Comparison of ENCODE assay signal across 8 mouse cellular contexts in the genomic region with DNA sequence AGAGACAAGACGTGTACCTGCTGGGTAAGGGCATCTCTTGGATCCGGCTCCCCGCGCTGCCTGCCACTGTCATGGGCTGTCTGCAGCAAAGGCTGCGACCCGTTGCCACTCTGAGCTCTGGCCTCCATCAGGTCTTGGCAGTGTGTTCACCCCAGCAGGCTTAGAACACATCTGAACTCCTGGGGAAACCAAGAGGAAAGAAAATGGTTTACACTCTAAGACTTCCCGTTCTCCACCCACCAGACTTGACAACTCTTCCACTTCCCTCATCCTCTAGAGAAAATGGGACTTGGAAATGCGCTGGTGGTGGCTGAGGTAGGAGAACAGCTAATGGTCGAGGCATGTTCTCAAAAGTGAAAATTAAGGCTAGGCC. TPM values are rescaled to one million over a fixed set of nuclear protein-coding genes. Genes with fewer than 3 reads are reported as not detected.
A peak's percentile ranks its signal among the peaks of the same experiment; 100 is the strongest.
DNase-seq lines count a peak whose midpoint lies in the region; ATAC-seq lines count a peak whose summit lies in the region.

No protein-coding gene starts in this region.

- H3K36me3 ChIP-seq in neural tube, embryonic 11.5 days (ENCODE audit: control insufficient read depth, insufficient read depth, low read length) = no peaks in the 10 kb centered on the region
- H3K36me3 ChIP-seq in kidney, embryonic 16.5 days (ENCODE audit: insufficient read depth, low read length) = peaks cover 9% of the 10 kb centered on the region; the same call in 1 of the 2 replicates

- H3K9me3 ChIP-seq in neural tube, embryonic 11.5 days (ENCODE audit: control insufficient read depth, low read length) = no peaks in the 10 kb centered on the region
- no peaks in the 10 kb centered on the region for H3K9me3 ChIP-seq in kidney, embryonic 16.5 days (ENCODE audit: low read length)

- no peak for ATAC-seq in neural tube, embryonic 11.5 days (ENCODE audit: insufficient read depth, low FRiP score, low TSS enrichment)
- ATAC-seq in kidney, embryonic 16.5 days (ENCODE audit: low FRiP score, low TSS enrichment) = no peak
- ATAC-seq in monocyte, adult 5-6 weeks (replicated peaks; ENCODE audit: insufficient number of reproducible peaks, low FRiP score, low TSS enrichment, poor library complexity, severe bottlenecking) = no peak
- no peak for ATAC-seq in CD4-positive, CD25-positive, alpha-beta regulatory T cell, adult 4 months

- no peak overlapping the region for H3K27ac ChIP-seq in neural tube, embryonic 11.5 days (ENCODE audit: low read depth, low read length)
- peak overlapping the region; percentile 29; the same call in 1 of the 2 replicates for H3K27ac ChIP-seq in kidney, embryonic 16.5 days (ENCODE audit: low read length)

- no peaks in the 10 kb centered on the region for H3K27me3 ChIP-seq in neural tube, embryonic 11.5 days (ENCODE audit: control insufficient read depth, insufficient read depth, low read length)
- H3K27me3 ChIP-seq in kidney, embryonic 16.5 days (ENCODE audit: insufficient read depth, low read length) = no peaks in the 10 kb centered on the region

- peak overlapping the region; percentile 92 for H3K4me2 ChIP-seq in neural tube, embryonic 11.5 days (ENCODE audit: low read depth)
- peak overlapping the region; percentile 71 for H3K4me2 ChIP-seq in kidney, embryonic 16.5 days (replicated peaks; ENCODE audit: low read depth, low read length)

- H3K9ac ChIP-seq in neural tube, embryonic 11.5 days (ENCODE audit: low read length) = peak overlapping the region; percentile 29
- peak overlapping the region; percentile 99 for H3K9ac ChIP-seq in kidney, embryonic 16.5 days (replicated peaks; ENCODE audit: low read length)

- H3K4me3 ChIP-seq in neural tube, embryonic 11.5 days (ENCODE audit: low read depth, low read length) = peak overlapping the region; percentile 64
- H3K4me3 ChIP-seq in kidney, embryonic 16.5 days (ENCODE audit: low read length) = peak overlapping the region; percentile 94

- H3K4me1 ChIP-seq in neural tube, embryonic 11.5 days (ENCODE audit: control insufficient read depth, insufficient read depth, low read length) = peaks cover 16% of the 10 kb centered on the region
- H3K4me1 ChIP-seq in kidney, embryonic 16.5 days (ENCODE audit: insufficient read depth, low read length) = peaks cover 31% of the 10 kb centered on the region

- no peak for DNase-seq in neural tube, embryonic 11.5 days (ENCODE audit: low spot score)
- no peak for DNase-seq in neural tube, embryonic 10.5 days (ENCODE audit: extremely low spot score, low spot score)
- DNase-seq in embryo, embryonic 11 days = peak; percentile 42
- DNase-seq in frontal cortex, postnatal 14 days (ENCODE audit: low spot score in 2 of 2) = peak; percentile 23 to 30
- DNase-seq in lung, postnatal 36 days = peak; percentile 25

- WGBS in neural tube, embryonic 11.5 days = 15% methylated on average over 9 of the region's 9 CpGs
- 8% methylated on average over 9 of the region's 9 CpGs for WGBS in kidney, embryonic 16.5 days

RNA-seq across cellular contexts. Expression of gene Spry2, which starts 3.0 kb away (rescaled TPM):
- polyA plus RNA-seq in neural tube, embryonic 11.5 days (2014; fragmentation: Nextera tagmentation; extraction: Ambion mirVana) = 26.4 and 30.1 TPM in 2 replicates
- 40.1 and 49.0 TPM in 2 replicates for polyA plus RNA-seq in kidney, embryonic 16.5 days (2015; fragmentation: Nextera tagmentation; extraction: Ambion mirVana)
- 81.2 to 123 TPM (median 94.5 TPM) in 3 replicates for total RNA-seq in monocyte, adult 5-6 weeks (2017)
- under 1 TPM in 1 of 2 experiments, not detected in 1; 0.29 TPM for polyA plus RNA-seq in CD4-positive, CD25-positive, alpha-beta regulatory T cell, adult 4 months (2017; shearing (Covaris generic))

Comparison
In these comparisons a context has a peak if more than half of its experiments do, and no peak if none do; other contexts are left out.
1. DNase-seq: peak in embryo, embryonic 11 days (single experiment), frontal cortex, postnatal 14 days (2 of 2) and lung, postnatal 36 days (single experiment); none in neural tube, embryonic 11.5 days (single experiment) and neural tube, embryonic 10.5 days (single experiment).
2. RNA of gene Spry2, which starts 3.0 kb away (polyA plus RNA-seq): 40.1 to 49.0 TPM in kidney, embryonic 16.5 days and 26.4 to 30.1 TPM in neural tube, embryonic 11.5 days; 0.29 TPM in CD4-positive, CD25-positive, alpha-beta regulatory T cell, adult 4 months; every median in the first group is over 10 times any median in the second.